Mouse (Mus musculus) frontal cortex, adult (tissue): Measurements from ENCODE around the gene Mical3.

ENCODE experiments used
- ATAC-seq: cut with Nextera tagmentation; 2 replicates; pipeline ENCODE4 v1.9.2; 2017; ENCODE audit warnings: mild to moderate bottlenecking, moderate library complexity, mixed read lengths; ENCODE audit not compliant: low TSS enrichment

The Mical3 gene

GRCm38 (mm10) chr6:121145906-121146305 lies 15.1 kb upstream of the Mical3 start:
- ATAC-seq: no peak

GRCm38 (mm10) chr6:121145010-121145604 lies 14.3 kb upstream of the Mical3 start:
- peak; percentile 75 for ATAC-seq

- peak; percentile 45; the same call in 1 of the 2 replicates for ATAC-seq
Measured at GRCm38 (mm10) chr6:121144066-121144465, 13.3 kb upstream of the Mical3 start.

- no peak for ATAC-seq
Measured at GRCm38 (mm10) chr6:121143439-121143838, 12.6 kb upstream of the Mical3 start.

- ATAC-seq: no peak
Measured at GRCm38 (mm10) chr6:121142298-121142697, 11.5 kb upstream of the Mical3 start.

GRCm38 (mm10) chr6:121139271-121139670 lies 8.5 kb upstream of the Mical3 start:
- no peak for ATAC-seq

- ATAC-seq: no peak
Measured at GRCm38 (mm10) chr6:121138338-121139040, 7.7 kb upstream of the Mical3 start.

GRCm38 (mm10) chr6:121137222-121137621 lies 6.4 kb upstream of the Mical3 start:
- no peak for ATAC-seq

- no peak for ATAC-seq
Measured at GRCm38 (mm10) chr6:121134884-121135283, 4.1 kb upstream of the Mical3 start.

- no peak for ATAC-seq
Measured at GRCm38 (mm10) chr6:121134249-121134648, 3.5 kb upstream of the Mical3 start.

- ATAC-seq: peak; percentile 70
Measured at GRCm38 (mm10) chr6:121130039-121130705, 627 bp downstream of the Mical3 start.

GRCm38 (mm10) chr6:121129506-121129905 lies 1.3 kb downstream of the Mical3 start:
- peak; percentile 10; the same call in 1 of the 2 replicates for ATAC-seq

GRCm38 (mm10) chr6:121128736-121129135 lies 2.1 kb downstream of the Mical3 start:
- ATAC-seq: peak; percentile 36

GRCm38 (mm10) chr6:121127726-121128125 lies 3.1 kb downstream of the Mical3 start:
- ATAC-seq: no peak

GRCm38 (mm10) chr6:121126202-121126601 lies 4.6 kb downstream of the Mical3 start:
- ATAC-seq: no peak

- no peak for ATAC-seq
Measured at GRCm38 (mm10) chr6:121122739-121123241, 8.0 kb downstream of the Mical3 start.

GRCm38 (mm10) chr6:121120776-121121175 lies 10.0 kb downstream of the Mical3 start:
- no peak for ATAC-seq

- ATAC-seq: no peak
Measured at GRCm38 (mm10) chr6:121117971-121118755, 12.6 kb downstream of the Mical3 start.

GRCm38 (mm10) chr6:121117142-121117541 lies 13.7 kb downstream of the Mical3 start:
- no peak for ATAC-seq

GRCm38 (mm10) chr6:121116434-121116833 lies 14.4 kb downstream of the Mical3 start:
- no peak for ATAC-seq

GRCm38 (mm10) chr6:121111448-121112055 lies 19.2 kb downstream of the Mical3 start:
- ATAC-seq: no peak
